Mouse (Mus musculus) MEL-GATA-1-ER (cell line): ENCODE measurements around the gene Fv1.

Source experiments
- DNase-seq: peaks from one replicate; pipeline ENCODE4 v3.0.0-alpha.2; 2012; ENCODE audit warnings: low read depth; ENCODE audit errors: extremely low read depth

Fv1 gene

DNA sequence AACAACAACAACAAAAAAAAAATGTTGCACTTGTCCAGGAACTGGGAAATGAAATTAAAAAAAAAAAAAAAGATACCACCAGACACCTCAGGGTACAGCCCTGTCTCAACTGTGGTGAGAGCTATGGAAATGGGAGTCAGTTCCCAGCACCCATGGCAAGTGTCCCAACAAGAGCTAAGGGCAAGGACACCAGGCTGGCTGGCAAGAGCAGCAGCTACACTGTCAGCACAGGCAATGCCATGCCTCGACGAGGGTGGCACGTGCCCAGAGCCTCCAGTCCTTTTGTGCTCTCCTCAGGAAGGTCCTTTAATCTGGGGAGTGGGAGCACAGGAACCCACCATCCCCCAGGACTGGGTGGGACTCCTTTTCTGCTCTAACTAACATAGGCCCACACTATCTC is 15.4 kb downstream of the Fv1 start:
- DNase-seq, result no peak

DNA sequence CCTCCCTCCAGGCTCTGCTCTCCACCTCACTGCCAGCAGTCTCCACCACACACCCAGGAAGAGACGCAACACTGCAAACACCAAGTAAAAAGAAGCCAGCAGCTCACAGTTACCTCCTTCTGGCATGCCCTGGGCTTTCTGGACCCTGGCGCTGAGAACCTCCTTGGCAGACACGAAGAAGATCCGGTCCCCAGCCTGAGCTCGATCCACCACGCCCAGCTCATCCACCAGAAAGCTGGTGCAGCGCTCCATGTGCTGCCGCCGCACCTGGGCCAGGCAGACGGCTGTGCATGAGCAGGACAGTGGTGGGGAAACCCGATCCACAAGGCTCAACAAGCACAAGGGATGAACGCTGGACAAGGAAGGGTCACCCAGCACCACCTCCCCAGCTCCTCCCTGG is 17.4 kb downstream of the Fv1 start:
- DNase-seq, result no peak

DNA sequence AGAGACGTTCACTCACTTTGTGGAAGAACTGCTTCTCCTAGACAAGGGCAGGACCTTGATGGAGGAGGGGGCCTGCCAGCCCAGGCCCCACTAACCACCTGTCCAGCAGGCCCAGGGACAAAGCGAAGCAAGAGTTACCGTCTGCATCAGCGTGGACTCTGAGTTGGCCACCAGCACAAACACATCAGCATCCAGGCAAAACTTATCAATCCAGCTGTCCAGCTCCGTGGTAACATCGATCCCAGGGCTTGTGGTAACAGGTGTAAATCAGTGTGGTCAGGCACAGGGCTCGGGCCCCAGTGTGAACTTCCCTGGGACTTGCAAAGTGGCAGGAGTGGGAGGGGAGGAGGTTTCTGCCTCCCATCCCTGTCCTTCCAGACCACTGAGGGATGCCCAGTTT is 18.5 kb downstream of the Fv1 start:
- DNase-seq, result no peak

DNA sequence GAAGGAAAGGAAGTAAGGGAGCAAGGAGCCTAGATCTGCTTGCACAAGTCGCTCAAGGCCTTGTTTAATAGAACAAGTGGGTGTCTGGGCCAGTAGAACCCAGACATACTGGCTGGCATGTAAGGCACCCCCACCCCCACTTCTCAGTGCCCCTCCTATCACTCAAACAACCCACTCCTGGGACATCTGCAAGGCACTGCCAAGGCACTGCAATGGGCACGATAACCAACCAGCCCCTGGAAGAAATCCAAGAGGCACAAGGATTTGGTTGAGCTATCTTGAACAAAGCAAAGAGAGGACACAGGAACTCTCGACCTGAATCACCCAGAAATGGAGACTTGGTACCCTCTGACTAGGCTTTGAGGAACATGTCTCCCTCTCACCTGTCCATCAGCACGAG is 19.5 kb downstream of the Fv1 start:
- DNase-seq, result no peak

DNA sequence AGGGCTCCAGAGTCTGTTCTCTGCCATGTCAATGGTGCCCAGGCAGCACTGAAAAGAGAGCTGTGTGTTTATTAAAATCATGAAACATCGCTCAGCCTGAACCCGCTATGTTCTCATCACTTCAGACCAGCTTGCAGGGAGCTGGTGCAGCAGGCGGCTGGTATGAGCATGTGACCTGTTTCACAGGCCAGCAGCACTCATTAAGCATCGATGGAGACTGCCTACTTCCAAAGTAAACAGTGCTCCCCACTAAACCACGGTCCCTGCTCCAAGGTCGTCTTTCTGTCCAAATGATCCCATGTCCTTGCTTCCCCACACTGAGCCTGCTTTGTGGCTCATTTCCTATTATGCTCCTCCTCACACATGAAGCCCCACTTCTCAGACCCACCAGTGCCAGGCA is 21.6 kb downstream of the Fv1 start:
- no peak for DNase-seq

DNA sequence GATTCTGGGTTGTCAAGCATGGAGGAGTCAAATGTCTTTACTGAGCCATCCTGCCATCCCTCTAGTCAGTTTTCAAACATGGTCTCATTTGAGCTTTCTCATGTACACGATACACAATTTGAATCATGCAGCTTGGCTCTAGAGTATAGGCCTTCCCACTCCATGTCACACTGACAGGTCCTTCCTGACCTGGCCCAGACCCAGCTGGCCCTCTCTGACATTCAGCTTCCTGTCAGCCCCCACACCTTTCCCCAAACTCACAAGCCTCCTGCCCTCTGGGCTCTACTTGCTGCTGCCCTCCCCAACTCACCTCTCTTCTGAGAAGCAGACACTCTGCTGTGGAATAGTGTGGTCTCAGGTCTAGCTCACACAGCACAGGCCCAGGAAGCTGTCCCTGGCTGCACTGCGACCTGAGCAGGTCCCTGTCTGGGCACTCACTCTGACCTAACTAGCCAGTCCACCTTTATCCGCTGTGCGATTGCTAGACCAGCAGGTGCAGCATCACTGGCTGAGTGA is 27.1 kb downstream of the Fv1 start:
- DNase-seq, result no peak

DNA sequence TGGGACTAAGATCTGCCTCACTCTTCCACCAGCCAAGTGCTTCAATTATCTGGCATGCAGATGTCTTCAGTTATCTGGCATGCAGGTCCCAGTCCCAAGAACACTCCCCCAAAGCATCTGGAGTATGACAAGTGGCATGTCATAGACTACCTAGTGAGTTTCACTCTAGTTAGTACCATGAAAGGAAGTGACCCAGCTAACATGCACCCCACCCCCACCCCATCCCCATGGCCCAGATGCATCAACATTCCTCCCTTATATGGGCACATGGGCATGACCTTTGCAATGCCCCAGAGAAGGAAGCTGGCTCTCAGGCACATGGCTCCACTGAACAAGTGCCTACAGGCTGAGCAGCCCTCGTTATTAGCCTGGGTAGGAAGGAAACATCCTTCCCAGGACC is 27.6 kb downstream of the Fv1 start:
- no peak for DNase-seq

DNA sequence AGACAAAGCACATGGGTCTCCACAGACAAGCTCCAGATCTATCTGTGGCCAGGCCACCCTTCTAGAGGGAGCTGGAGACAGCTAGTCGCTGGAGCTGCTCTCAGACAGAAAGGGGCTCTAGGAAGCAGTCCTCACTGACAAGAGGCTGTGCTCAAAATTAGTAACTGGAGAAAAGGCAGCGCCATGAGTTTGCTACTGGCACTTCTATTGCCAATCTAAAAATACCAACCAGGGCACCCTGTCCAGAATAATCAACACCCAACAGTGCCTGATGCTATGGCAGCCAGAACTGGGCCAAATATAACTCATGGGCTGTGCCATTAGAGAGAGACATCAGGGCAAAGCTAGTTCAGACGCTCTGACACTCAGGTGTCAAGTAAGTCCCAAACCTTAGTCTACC is 28.6 kb downstream of the Fv1 start:
- DNase-seq, result no peak

DNA sequence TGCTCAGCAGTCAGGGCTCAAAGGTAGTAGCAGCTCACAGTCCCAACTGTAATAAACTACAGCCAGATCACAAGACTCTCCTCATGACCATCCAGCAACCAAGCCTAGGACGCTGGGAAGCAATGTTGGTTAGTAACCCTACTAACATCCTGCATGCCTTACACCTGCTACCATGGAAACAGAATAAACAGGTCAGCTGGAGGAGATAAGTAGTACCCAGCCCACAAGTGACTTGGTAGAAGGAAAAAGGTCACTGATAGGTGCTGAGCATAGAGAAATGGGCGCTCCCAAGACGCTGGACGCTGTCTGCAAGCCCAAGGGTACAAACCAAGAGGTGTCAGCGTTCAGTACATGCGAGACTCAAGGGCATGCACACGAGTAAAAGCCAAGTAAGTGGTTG is 31.7 kb downstream of the Fv1 start:
- DNase-seq, result no peak

DNA sequence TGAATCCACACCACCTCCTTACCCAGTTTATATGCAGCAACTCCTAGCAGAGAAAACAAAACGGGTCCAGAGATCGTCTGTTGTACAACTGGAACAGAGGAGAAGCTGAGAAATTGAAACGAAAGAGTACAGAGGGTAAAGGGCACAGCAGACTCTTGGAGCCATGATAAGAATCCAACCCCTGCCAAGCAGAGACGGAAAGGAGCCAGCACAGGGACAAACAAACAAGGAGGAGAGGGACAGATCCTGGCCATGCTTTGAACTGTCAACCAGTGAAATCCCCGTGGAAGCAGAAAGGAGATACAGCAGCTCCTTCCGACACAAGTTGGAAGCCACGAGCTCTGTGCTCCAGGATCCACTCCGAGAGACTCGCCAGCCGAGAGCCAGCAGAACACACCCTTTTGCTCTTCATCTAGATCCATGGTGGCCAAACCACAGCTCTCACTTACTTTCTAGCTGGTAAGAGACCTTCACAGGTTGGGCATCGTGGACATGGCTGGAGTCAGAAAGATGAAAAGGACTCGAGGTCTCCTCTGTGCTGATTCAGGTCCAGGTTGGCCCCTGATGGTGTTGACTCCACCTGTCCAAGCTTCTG is 34.2 kb downstream of the Fv1 start:
- no peak for DNase-seq

DNA sequence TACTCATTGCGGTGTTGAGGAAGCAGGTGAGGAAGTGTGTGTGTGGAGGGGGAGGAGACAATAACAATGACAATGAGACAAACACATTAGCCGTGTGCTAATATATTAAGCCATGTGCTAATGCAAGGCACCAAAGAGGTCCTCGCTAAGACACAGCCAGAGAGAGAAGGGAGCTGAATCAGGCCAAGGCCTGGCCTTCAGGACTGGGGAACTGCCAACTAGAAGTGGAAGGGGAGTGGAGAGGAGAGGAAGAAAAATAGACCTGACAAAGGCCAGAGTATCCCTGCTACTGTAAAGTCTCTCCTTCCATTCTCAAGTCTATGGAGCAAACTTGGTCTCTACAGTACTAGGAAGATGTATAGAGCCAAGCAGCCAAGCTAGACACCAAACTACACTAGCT is 34.8 kb downstream of the Fv1 start:
- no peak for DNase-seq

DNA sequence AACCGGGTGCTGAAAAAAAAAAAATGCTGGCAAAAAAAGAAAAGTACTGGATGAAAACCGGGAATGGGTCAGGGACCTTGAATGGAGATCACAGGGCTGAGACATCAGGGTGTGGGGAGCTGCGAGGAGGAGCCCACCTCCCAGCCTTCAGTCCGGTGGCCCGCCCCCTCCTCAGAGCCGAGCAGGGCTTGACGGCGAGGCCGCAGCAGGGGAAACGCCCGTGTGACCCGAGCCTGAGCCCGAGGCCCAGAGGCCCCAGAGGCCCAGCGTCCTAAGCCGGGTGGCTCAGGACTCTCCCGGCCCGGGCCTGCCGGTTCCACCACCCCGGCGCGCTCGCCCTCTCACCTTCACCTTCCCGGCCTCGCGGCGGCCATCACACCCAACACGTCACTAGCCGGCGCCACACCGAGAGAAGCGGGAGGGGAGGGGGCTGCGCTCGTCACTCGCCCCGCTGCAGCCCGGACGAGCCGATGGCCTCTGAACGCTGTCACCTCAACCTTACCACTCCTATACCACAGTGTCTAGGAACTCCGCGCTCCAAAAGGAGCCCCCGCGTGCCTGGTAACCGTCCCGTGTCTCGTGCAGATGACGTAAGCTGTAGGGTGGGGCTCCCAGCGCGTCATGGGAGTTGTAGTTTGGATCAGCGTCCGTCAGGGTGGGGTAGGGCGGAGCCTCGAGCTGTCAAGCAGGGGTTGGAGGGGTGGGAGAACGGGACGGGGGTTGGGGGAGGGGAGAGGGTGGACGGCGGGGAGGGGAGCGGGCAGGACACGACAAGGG is 35.7 kb downstream of the Fv1 start, which contains the start of gene Mfn2:
Mfn2 (minus strand) TSS at position 392 of the 777 bp plus-strand sequence.
- DNase-seq, result peak; percentile 74

DNA sequence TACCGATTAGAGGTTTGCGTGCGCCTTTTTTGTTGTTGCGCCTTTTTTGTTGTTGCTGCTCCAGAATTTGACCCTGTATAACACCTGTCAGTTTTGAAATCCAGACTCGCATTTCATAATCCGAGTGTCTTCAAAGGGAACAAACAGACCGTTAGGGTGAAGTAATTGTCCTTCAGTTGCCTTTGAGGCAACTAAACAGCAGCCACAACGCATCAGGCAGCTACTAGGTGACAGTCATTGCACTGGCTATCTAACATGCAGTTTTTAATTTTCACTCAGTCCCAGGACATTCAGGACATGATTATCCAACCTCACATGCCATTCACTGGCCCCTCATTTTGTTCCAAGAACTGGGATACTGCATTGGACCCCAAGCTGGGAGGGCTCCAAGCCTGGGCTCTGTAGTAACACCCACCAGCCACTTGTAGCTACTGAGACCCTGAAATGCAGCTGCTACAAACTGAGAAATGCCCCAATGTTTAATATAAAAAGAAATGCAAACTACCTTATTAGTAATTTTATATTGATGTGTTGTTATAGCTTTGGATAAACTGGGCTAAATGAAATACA is 36.4 kb downstream of the Fv1 start:
- no peak for DNase-seq

DNA sequence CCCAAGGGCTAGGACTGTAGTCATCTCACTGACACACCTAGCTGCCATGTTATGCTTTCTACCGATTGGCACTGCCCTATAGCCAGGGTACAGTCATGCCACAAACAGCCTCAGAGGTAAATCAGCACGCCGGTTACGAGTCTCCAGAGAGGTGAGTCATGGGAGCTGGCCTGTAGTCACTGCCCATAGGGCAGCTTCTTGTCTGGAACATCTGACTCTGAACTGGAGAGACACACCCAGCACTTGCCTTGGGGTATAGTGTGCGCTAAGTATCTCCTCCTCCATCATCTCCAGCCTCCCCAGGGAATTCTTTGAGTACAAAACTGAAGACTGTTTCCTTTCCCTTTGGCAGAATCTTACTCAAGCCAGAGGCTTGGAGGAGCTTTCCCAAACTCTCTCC is 37.5 kb downstream of the Fv1 start:
- DNase-seq, result no peak

DNA sequence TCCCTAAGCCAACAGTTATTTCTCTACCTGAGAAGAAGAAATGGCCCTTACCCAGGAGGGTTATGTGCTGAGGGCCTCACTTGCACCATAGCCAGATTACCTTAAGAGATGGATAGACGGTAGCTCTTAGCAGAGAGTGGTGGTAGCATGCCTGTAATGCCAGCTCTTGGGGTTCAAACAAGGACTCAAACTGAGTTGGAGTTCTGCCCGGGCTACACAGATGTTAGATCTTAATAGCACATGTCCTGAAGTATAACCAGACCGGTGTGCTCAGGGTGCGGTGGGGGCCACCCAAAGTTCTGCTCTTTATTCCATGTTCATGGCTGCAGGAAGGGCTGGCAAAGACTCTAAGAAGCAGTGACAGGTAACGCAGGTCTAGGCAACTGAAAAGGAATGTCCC is 40.7 kb downstream of the Fv1 start:
- DNase-seq, result no peak

DNA sequence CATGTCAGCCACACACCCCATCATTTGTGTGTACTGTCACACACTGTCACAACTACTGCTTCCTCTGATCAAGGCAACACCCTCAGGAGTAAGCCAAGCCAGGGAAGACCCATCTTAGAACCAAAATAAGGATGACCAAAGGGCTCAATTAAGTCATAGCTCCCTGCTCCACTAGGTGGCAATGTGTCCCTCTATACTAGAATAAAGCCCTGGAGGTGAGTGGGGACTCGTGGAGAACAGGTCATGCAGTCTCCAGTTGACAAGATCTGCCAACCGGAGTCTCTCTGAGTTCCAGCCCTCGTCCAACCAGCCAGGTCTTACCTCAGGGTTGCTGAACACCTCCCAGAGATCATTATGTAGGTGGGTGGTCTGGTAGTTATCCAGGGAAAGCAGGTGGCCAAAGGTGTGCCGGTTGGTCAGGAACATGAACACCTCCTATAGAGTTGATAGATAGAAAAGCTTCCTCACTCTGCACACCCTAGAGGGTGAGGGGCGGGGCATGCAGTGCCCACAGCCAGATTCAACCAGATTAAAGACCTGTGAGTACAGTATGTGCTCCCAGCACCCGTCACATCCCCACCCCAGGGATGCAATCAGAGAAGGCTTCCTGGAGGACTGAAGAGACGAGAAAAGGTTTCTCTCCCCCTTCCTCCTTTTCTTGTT is 49.8 kb downstream of the Fv1 start:
- no peak for DNase-seq
